Comparison of ENCODE assay signal across 13 mouse cellular contexts in the genomic region with DNA sequence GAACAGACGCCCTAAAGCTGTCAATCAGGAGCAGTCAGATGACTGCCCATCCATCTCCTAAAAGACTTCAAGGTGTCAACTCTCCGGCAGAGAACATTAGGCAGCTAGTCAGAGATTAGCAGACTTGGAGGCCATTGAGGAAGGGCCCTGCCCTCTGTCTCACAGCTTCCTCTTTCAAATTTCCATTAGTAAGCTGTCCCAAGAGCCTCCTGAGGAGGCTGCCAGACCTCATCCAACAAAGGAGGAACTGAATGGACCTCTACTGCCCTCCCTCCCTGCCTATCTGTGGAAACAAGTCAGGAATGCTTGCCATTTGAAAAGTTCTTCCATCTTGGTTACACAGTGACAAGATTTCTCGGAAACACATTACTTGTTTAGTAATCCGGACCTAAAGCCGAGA. TPM values are rescaled to one million over a fixed set of nuclear protein-coding genes. Genes with fewer than 3 reads are reported as not detected.
DNase-seq lines count a peak whose midpoint lies in the region; ATAC-seq lines count a peak whose summit lies in the region.
"Had no signal": no experiment of that assay in that cellular context is flagged by ENCODE, and none has a peak within 500 bp of the region (broad histone marks: within the 10 kb centered on the region; RNA-seq: fewer than 3 reads in every experiment).

No protein-coding gene starts in this region.

- H3K4me3 ChIP-seq in heart, embryonic 11.5 days (ENCODE audit: low read depth, low read length) = no peak overlapping the region
- no peak overlapping the region for H3K4me3 ChIP-seq in embryonic facial prominence, embryonic 15.5 days (replicated peaks)
- no peak overlapping the region for H3K4me3 ChIP-seq in forebrain, embryonic 11.5 days (ENCODE audit: low read depth, low read length)
- H3K4me3 ChIP-seq: forebrain, embryonic 15.5 days had no signal

- DNase-seq in heart, postnatal 14 days = no peak
- DNase-seq in 416B (ENCODE audit: low read depth) = peak; percentile 55
- peak; percentile 54 for DNase-seq in lung, postnatal 36 days
- DNase-seq in right cerebral cortex, adult 18-20 months = no peak
- no peak for DNase-seq in forebrain, embryonic 11.5 days (ENCODE audit: low spot score)
- DNase-seq: cerebellum, postnatal 25 days; kidney, adult 8-10 months; thymus, postnatal 25 days had no signal

- WGBS in heart, embryonic 11.5 days (ENCODE audit: insufficient replicate concordance) = 47% methylated on average over 5 of the region's 5 CpGs
- WGBS in embryonic facial prominence, embryonic 15.5 days = 63% methylated on average over 5 of the region's 5 CpGs
- 56% methylated on average over 5 of the region's 5 CpGs for WGBS in forebrain, embryonic 11.5 days

- peaks cover 44% of the 10 kb centered on the region for H3K4me1 ChIP-seq in heart, embryonic 11.5 days (ENCODE audit: control insufficient read depth, insufficient read depth, low read length)
- peaks cover 21% of the 10 kb centered on the region for H3K4me1 ChIP-seq in embryonic facial prominence, embryonic 15.5 days
- H3K4me1 ChIP-seq in forebrain, embryonic 11.5 days (replicated peaks; ENCODE audit: control insufficient read depth, insufficient read depth, low read length) = peaks cover 2% of the 10 kb centered on the region; the same call in 1 of the 2 replicates

- H3K9ac ChIP-seq in heart, embryonic 11.5 days (ENCODE audit: low read depth, low read length) = peak overlapping the region; percentile 67; the same call in 1 of the 2 replicates
- H3K9ac ChIP-seq in embryonic facial prominence, embryonic 15.5 days = no peak overlapping the region
- no peak overlapping the region for H3K9ac ChIP-seq in forebrain, embryonic 11.5 days (ENCODE audit: low read length)
- H3K9ac ChIP-seq: forebrain, embryonic 15.5 days had no signal

- H3K4me2 ChIP-seq in heart, embryonic 11.5 days = peak overlapping the region; percentile 70; the same call in 1 of the 2 replicates
- H3K4me2 ChIP-seq in embryonic facial prominence, embryonic 15.5 days (replicated peaks) = no peak overlapping the region
- no peak overlapping the region for H3K4me2 ChIP-seq in forebrain, embryonic 11.5 days (ENCODE audit: low read depth, low read length, severe bottlenecking)
- H3K4me2 ChIP-seq: forebrain, embryonic 15.5 days had no signal

- no peak for ATAC-seq in heart, embryonic 11.5 days (replicated peaks; ENCODE audit: insufficient number of reproducible peaks, low FRiP score, low TSS enrichment)
- ATAC-seq in embryonic facial prominence, embryonic 15.5 days (ENCODE audit: insufficient number of reproducible peaks, low FRiP score, low TSS enrichment, low read depth) = no peak
- no peak for ATAC-seq in cerebellum, adult (ENCODE audit: insufficient number of reproducible peaks, low FRiP score, low TSS enrichment)
- no peak for ATAC-seq in forebrain, embryonic 11.5 days (replicated peaks; ENCODE audit: low FRiP score)
- ATAC-seq: forebrain, embryonic 15.5 days; midbrain, embryonic 16.5 days had no signal

- H3K9me3 ChIP-seq in heart, embryonic 11.5 days (replicated peaks; ENCODE audit: control insufficient read depth, low read length) = no peaks in the 10 kb centered on the region
- H3K9me3 ChIP-seq in embryonic facial prominence, embryonic 15.5 days (replicated peaks) = no peaks in the 10 kb centered on the region
- no peaks in the 10 kb centered on the region for H3K9me3 ChIP-seq in forebrain, embryonic 11.5 days (ENCODE audit: control insufficient read depth, low read length)
- H3K9me3 ChIP-seq: forebrain, embryonic 15.5 days had no signal

- no peaks in the 10 kb centered on the region for H3K36me3 ChIP-seq in heart, embryonic 11.5 days (ENCODE audit: control insufficient read depth, insufficient read depth, low read length)
- no peaks in the 10 kb centered on the region for H3K36me3 ChIP-seq in embryonic facial prominence, embryonic 15.5 days
- no peaks in the 10 kb centered on the region for H3K36me3 ChIP-seq in forebrain, embryonic 11.5 days (ENCODE audit: control insufficient read depth, insufficient read depth, low read length)
- H3K36me3 ChIP-seq: forebrain, embryonic 15.5 days had no signal

- intact Hi-C loops in heart, postnatal 14 days (cut with DNase I) = loop anchor here (2.0 kb wide), 1 partner anchor 15 kb away; the partner anchor contains the start of gene D5Ertd579e

- peak overlapping the region; percentile 98 for H3K27ac ChIP-seq in heart, embryonic 11.5 days (ENCODE audit: low read depth, low read length)
- peak overlapping the region; percentile 66; the same call in 1 of the 2 replicates for H3K27ac ChIP-seq in embryonic facial prominence, embryonic 15.5 days (replicated peaks)
- no peak overlapping the region for H3K27ac ChIP-seq in forebrain, embryonic 11.5 days (ENCODE audit: low read depth, low read length)
- H3K27ac ChIP-seq: forebrain, embryonic 15.5 days had no signal

- no peaks in the 10 kb centered on the region for H3K27me3 ChIP-seq in heart, embryonic 11.5 days (ENCODE audit: control insufficient read depth, insufficient read depth, low read length)
- H3K27me3 ChIP-seq in embryonic facial prominence, embryonic 15.5 days = no peaks in the 10 kb centered on the region
- H3K27me3 ChIP-seq in forebrain, embryonic 11.5 days (ENCODE audit: control insufficient read depth, insufficient read depth, low read length) = no peaks in the 10 kb centered on the region
- H3K27me3 ChIP-seq: forebrain, embryonic 15.5 days had no signal

RNA-seq across cellular contexts. Expression of gene D5Ertd579e, which starts 16.0 kb away (rescaled TPM):
- 27.8 and 32.0 TPM in 2 replicates for polyA plus RNA-seq in heart, embryonic 11.5 days (2014; fragmentation: Nextera tagmentation; extraction: Ambion mirVana)
- total RNA-seq in heart, postnatal 14 days (2021) = 10 to 100 TPM; 88.3 to 89.1 TPM
- 18.3 and 18.6 TPM in 2 replicates for polyA plus RNA-seq in embryonic facial prominence, embryonic 15.5 days (2015; fragmentation: Nextera tagmentation; extraction: Ambion mirVana)
- polyA plus RNA-seq in forebrain, embryonic 11.5 days (2014; fragmentation: Nextera tagmentation; extraction: Ambion mirVana) = 39.9 and 41.9 TPM in 2 replicates

RNA-seq across cellular contexts. Expression of gene Bloc1s4, which starts 36.6 kb away (rescaled TPM):
- 20.0 and 20.1 TPM in 2 replicates for polyA plus RNA-seq in heart, embryonic 11.5 days (2014; fragmentation: Nextera tagmentation; extraction: Ambion mirVana)
- 10 to 100 TPM; 11.9 to 12.2 TPM for total RNA-seq in heart, postnatal 14 days (2021)
- polyA plus RNA-seq in embryonic facial prominence, embryonic 15.5 days (2015; fragmentation: Nextera tagmentation; extraction: Ambion mirVana) = 31.2 and 34.1 TPM in 2 replicates
- 22.9 and 25.6 TPM in 2 replicates for polyA plus RNA-seq in forebrain, embryonic 11.5 days (2014; fragmentation: Nextera tagmentation; extraction: Ambion mirVana)

Comparison
In these comparisons a context has a peak if more than half of its experiments do, and no peak if none do; other contexts are left out.
1. DNase-seq: peak in 416B (single experiment) and lung, postnatal 36 days (single experiment); none in heart, postnatal 14 days (0 of 2), right cerebral cortex, adult 18-20 months (single experiment) and forebrain, embryonic 11.5 days (single experiment).